Mouse (Mus musculus) gonadal fat pad, adult 2 months (tissue): ENCODE measurements at regions not wholly inside any gene's neighbourhood (a gene's known extent, or its start where the extent isn't known, plus 50 kb on each side); places are given as distances from the start of the nearest gene placed in this dataset.
"Not testable (repeated sequence)": the region's sequence is repeated elsewhere in the genome, so short reads cannot be mapped to it uniquely, and the experiment has no call there.

Experiments
- DNase-seq: peaks from one replicate; pipeline ENCODE4 v3.0.0-alpha.2; 2012; ENCODE audit warnings: low read depth

- no peak for DNase-seq
Observed at GRCm38 (mm10) chr5:134046086-134046485, 53.4 kb upstream of the Castor2 start.

- DNase-seq = not testable (repeated sequence)
Observed at GRCm38 (mm10) chr5:134042938-134043337, 56.6 kb upstream of the Castor2 start.

- DNase-seq = no peak
Observed at GRCm38 (mm10) chr5:134027316-134027966, 72.1 kb upstream of the Castor2 start.

GRCm38 (mm10) chr5:134019651-134020432 is 79.7 kb upstream of the Castor2 start:
- no peak for DNase-seq

- no peak for DNase-seq
Observed at GRCm38 (mm10) chr5:134014257-134015163, 85.0 kb upstream of the Castor2 start.

- DNase-seq = no peak
Observed at GRCm38 (mm10) chr5:134013206-134013605, 86.3 kb upstream of the Castor2 start.

GRCm38 (mm10) chr5:134009843-134010242 is 89.7 kb upstream of the Castor2 start:
- no peak for DNase-seq

- peak; percentile 13 for DNase-seq
Observed at GRCm38 (mm10) chr5:134007127-134007771, 92.3 kb upstream of the Castor2 start.

- peak; percentile 33 for DNase-seq
Observed at GRCm38 (mm10) chr5:134006470-134007126, 92.9 kb upstream of the Castor2 start.

GRCm38 (mm10) chr5:134006001-134006400 is 93.5 kb upstream of the Castor2 start:
- no peak for DNase-seq

- DNase-seq = no peak
Observed at GRCm38 (mm10) chr5:134000100-134000499, 99.4 kb upstream of the Castor2 start.

GRCm38 (mm10) chr5:133999698-134000097 is 99.8 kb upstream of the Castor2 start:
- DNase-seq = no peak

GRCm38 (mm10) chr5:133991994-133992393 is 107.5 kb upstream of the Castor2 start:
- DNase-seq = no peak

GRCm38 (mm10) chr5:133991556-133991955 is 108.0 kb upstream of the Castor2 start:
- DNase-seq = no peak

- DNase-seq = no peak
Observed at GRCm38 (mm10) chr5:133983249-133983966, 116.1 kb upstream of the Castor2 start.

GRCm38 (mm10) chr5:133970421-133970914 is 129.0 kb upstream of the Castor2 start:
- DNase-seq = no peak

- DNase-seq = no peak
Observed at GRCm38 (mm10) chr5:133963301-133963700, 136.2 kb upstream of the Castor2 start.

- DNase-seq = no peak
Observed at GRCm38 (mm10) chr5:133940841-133941240, 158.7 kb upstream of the Castor2 start.

GRCm38 (mm10) chr5:133940030-133940429 is 159.5 kb upstream of the Castor2 start:
- no peak for DNase-seq
